Mouse (Mus musculus): ENCODE data around the gene Actl10. TPM values are rescaled to one million over a fixed set of nuclear protein-coding genes. Genes with fewer than 3 reads are reported as not detected.

The Actl10 gene
- polyA plus RNA-seq, 1 experiment from 2014 or later: not detected

DNA sequence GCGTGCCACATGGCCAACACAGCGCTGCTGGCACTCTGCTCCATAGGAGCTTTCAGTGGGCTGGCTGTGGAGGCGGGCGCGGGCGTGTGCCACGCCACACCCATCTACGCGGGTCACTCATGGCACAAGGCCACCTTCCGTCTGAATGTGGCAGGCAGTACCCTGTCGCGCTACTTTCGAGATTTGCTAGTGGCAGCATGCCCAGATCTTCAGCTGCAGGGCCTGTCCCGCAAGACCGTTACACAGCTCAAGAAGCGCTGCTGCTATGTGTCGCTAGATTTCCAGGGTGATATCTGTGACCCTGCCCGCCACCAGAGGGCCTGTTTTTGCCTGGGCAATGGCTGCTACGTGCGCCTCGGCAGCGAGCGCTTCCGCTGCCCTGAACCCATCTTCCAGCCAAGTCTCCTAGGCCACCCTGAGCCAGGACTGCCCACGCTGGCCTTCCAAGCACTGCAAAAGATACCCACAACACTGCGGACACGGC lies 890 bp downstream of the Actl10 start:
- ATAC-seq (replicated peaks; ENCODE audit: insufficient number of reproducible peaks, low FRiP score, low TSS enrichment, low read depth) (0 out of 2 replicates have a peak, but pooled peaks have one; percentile 8), DNase-seq (ENCODE audit: low spot score) (peak; percentile 66)
- Histone ChIP-seq H3K4me2 (ENCODE audit: low read depth, low read length) (peak overlapping the region; percentile 11; the same call in 1 of the 2 replicates), H3K4me3 (ENCODE audit: low read depth, low read length) (no peak overlapping the region), H3K27me3 (ENCODE audit: control insufficient read depth, insufficient read depth, low read length) (peaks cover 3% of the 10 kb centered on the region), H3K4me1 (ENCODE audit: control insufficient read depth, insufficient read depth, low read length) (peaks cover 4% of the 10 kb centered on the region; the same call in 1 of the 2 replicates), H3K27ac (replicated peaks; ENCODE audit: low read depth, low read length) (no peak overlapping the region), H3K36me3 (replicated peaks; ENCODE audit: control insufficient read depth, insufficient read depth, low read depth, low read length) (no peaks in the 10 kb centered on the region), H3K9me3 (replicated peaks; ENCODE audit: control insufficient read depth, low read length) (no peaks in the 10 kb centered on the region), H3K9ac (replicated peaks; ENCODE audit: low read length) (peak overlapping the region; percentile 32; the same call in 1 of the 2 replicates)
- 30% methylated on average over 27 of the region's 27 CpGs for WGBS

DNA sequence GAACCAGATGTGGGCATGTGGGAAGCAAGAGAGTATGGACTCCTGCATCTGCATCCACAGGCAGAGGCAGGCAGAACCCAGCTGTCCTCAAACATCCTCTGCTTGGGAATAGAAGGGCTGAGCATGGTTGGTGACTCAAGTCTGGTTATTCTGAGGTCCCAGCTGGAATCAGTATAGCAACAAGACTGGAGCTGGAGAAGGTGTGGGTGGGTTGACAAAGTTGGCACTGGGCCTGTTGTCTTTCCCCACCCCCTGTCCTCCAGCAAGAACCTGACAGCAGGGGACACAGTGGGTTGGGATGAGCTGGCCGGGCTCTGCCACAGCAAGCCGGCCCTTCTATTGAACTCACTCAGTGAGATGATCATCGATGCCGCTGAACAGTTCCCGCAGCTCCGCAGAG lies 3.7 kb downstream of the Actl10 start:
- H3K4me2 ChIP-seq (ENCODE audit: low read depth, low read length): no peak overlapping the region
- DNase-seq (ENCODE audit: low spot score) (no peak), ATAC-seq (replicated peaks; ENCODE audit: insufficient number of reproducible peaks, low FRiP score, low TSS enrichment, low read depth) (no peak)
- peaks cover 3% of the 10 kb centered on the region; the same call in 1 of the 2 replicates for H3K4me1 ChIP-seq (ENCODE audit: control insufficient read depth, insufficient read depth, low read length)
- 84% methylated on average over 6 of the region's 6 CpGs for WGBS
- no peak overlapping the region for H3K27ac ChIP-seq (replicated peaks; ENCODE audit: low read depth, low read length)
- no peaks in the 10 kb centered on the region for H3K36me3 ChIP-seq (replicated peaks; ENCODE audit: control insufficient read depth, insufficient read depth, low read depth, low read length)
- no peaks in the 10 kb centered on the region for H3K9me3 ChIP-seq (replicated peaks; ENCODE audit: control insufficient read depth, low read length)
- H3K4me3 ChIP-seq (ENCODE audit: low read depth, low read length): no peak overlapping the region
- H3K9ac ChIP-seq (replicated peaks; ENCODE audit: low read length): no peak overlapping the region
- H3K27me3 ChIP-seq (ENCODE audit: control insufficient read depth, insufficient read depth, low read length): peaks cover 3% of the 10 kb centered on the region; the same call in 1 of the 2 replicates

DNA sequence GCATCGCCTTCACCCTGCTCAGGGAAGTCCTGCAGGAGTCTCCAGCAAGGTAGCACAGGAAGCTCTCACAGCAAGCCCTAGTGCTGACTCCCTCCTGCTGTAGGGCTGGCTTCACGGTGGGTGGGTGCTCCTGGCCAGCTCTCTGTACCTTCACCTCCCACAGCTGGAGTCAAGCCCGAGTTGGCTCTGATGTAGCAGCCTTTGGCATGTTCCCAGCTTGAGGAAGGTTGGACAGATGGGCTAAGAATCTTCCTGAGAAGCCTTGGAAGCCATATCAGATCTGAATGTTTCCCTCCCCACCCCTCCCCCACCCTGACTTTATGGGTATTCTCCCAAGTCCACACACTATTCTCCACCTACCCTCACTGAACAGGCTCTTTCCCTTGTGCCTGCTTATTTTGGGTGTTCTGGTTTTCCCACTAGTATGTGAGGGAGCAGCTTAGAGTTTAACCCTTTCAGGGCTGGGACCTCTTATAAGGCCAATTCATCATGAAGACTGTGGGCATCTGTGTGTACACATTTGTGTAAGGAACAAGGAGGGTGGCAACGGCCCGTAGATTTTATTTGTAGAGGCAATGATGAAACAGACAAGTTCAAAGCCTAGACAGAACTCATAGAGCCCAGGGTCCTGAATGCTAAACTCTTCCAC lies 5.7 kb downstream of the Actl10 start:
- Histone ChIP-seq H3K36me3 (replicated peaks; ENCODE audit: control insufficient read depth, insufficient read depth, low read depth, low read length) (no peaks in the 10 kb centered on the region; the same call in 1 of the 2 replicates), H3K4me3 (ENCODE audit: low read depth, low read length) (no peak overlapping the region), H3K27ac (replicated peaks; ENCODE audit: low read depth, low read length) (no peak overlapping the region), H3K27me3 (ENCODE audit: control insufficient read depth, insufficient read depth, low read length) (peaks cover 3% of the 10 kb centered on the region; the same call in 1 of the 2 replicates), H3K4me2 (ENCODE audit: low read depth, low read length) (no peak overlapping the region), H3K9me3 (replicated peaks; ENCODE audit: control insufficient read depth, low read length) (no peaks in the 10 kb centered on the region), H3K4me1 (ENCODE audit: control insufficient read depth, insufficient read depth, low read length) (peaks cover 3% of the 10 kb centered on the region; the same call in 1 of the 2 replicates), H3K9ac (replicated peaks; ENCODE audit: low read length) (no peak overlapping the region)
- DNase-seq (ENCODE audit: low spot score) (no peak), ATAC-seq (replicated peaks; ENCODE audit: insufficient number of reproducible peaks, low FRiP score, low TSS enrichment, low read depth) (no peak)
- 51% methylated on average over 5 of the region's 5 CpGs for WGBS

DNA sequence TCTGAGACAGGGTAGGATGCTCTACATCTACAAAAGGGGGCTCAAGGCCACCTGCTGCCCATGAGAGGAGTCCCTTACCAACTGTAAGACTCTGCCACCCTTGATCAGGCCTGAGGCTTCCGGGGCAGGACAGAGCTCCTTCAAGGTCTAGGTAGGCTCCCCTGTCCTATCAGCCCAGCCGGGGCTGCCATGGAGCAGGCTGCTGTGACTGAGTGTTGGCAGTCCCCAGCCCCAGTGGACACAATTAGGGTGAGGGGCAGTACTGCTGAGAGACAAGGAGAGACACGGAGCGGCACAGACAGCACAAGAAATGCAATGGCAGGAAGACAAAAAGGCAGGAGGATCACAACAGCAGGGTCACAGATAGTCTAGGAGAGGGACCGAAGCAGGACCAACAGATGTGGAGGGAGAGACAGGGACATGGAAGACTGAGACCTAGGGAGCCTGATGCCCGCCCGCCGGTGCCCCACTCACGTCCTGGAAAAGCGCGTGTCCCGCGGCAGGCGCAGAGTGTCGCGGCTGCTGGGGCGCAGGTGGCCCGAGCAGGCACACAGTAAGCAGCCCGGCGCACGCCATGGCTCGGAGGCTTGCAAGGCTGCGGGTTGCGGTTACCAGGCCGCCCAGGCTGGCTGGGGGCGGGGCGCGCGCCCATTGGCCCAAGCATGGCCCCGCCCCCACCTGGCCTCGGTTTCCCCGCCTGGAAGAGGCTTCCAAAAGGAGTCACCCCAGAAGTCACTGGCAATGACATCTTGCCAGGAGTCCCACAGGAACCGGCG lies 6.9 kb downstream of the Actl10 start, which contains the start of gene Necab3:
Gene Necab3, minus strand, starts transcription at position 627 of the 776 bp plus-strand sequence.
- Histone ChIP-seq H3K36me3 (replicated peaks; ENCODE audit: control insufficient read depth, insufficient read depth, low read depth, low read length) (peaks cover 3% of the 10 kb centered on the region; the same call in 1 of the 2 replicates), H3K4me3 (ENCODE audit: low read depth, low read length) (peak within 1 kb of the TSS; percentile 26), H3K27ac (replicated peaks; ENCODE audit: low read depth, low read length) (no peak within 1 kb of the TSS), H3K9ac (replicated peaks; ENCODE audit: low read length) (peak within 1 kb of the TSS; percentile 54), H3K27me3 (ENCODE audit: control insufficient read depth, insufficient read depth, low read length) (no peaks in the 10 kb centered on the region), H3K4me2 (ENCODE audit: low read depth, low read length) (peak within 1 kb of the TSS; percentile 57), H3K4me1 (ENCODE audit: control insufficient read depth, insufficient read depth, low read length) (no peaks in the 10 kb centered on the region), H3K9me3 (replicated peaks; ENCODE audit: control insufficient read depth, low read length) (no peaks in the 10 kb centered on the region)
- WGBS: 4% methylated on average over 32 of the region's 34 CpGs
- DNase-seq (ENCODE audit: low spot score): peak; percentile 63
- peak; percentile 51; the same call in 1 of the 2 replicates for ATAC-seq (replicated peaks; ENCODE audit: insufficient number of reproducible peaks, low FRiP score, low TSS enrichment, low read depth)

DNA sequence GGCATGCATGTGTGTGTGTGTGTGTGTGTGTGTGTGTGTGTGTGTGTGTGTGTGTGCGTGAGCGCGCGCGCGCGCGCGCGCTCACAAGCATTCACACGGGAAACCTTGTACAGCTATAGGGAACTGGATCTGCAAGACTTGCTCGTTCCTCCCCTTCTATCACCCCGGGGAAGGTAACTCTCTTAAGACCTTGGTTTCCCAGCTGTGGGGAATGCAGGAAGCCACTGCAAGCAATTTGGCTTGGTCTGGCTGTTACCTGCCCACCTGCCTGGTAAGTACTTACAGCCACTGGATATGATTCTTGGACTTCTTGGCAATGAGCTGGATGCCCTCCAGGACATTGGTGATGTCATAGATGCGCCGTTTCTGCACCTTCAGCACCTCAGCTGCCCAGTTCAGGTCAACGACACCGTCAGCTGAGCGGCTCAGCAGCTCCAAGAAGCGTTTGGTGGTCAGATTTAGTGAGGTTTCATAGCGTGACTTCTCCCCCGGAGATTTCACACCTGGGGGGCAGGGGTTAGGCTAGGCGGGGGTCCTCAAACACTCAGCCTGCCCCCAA lies 12.1 kb downstream of the Actl10 start:
- Histone ChIP-seq H3K27ac (replicated peaks; ENCODE audit: low read depth, low read length) (no peak overlapping the region), H3K4me1 (ENCODE audit: control insufficient read depth, insufficient read depth, low read length) (peaks cover 7% of the 10 kb centered on the region), H3K36me3 (replicated peaks; ENCODE audit: control insufficient read depth, insufficient read depth, low read depth, low read length) (peaks cover 7% of the 10 kb centered on the region; the same call in 1 of the 2 replicates), H3K27me3 (ENCODE audit: control insufficient read depth, insufficient read depth, low read length) (no peaks in the 10 kb centered on the region), H3K9ac (replicated peaks; ENCODE audit: low read length) (no peak overlapping the region), H3K4me2 (ENCODE audit: low read depth, low read length) (no peak overlapping the region), H3K4me3 (ENCODE audit: low read depth, low read length) (no peak overlapping the region), H3K9me3 (replicated peaks; ENCODE audit: control insufficient read depth, low read length) (no peaks in the 10 kb centered on the region)
- 92% methylated on average over 22 of the region's 22 CpGs for WGBS
- DNase-seq (ENCODE audit: low spot score) (no peak), ATAC-seq (replicated peaks; ENCODE audit: insufficient number of reproducible peaks, low FRiP score, low TSS enrichment, low read depth) (no peak)

DNA sequence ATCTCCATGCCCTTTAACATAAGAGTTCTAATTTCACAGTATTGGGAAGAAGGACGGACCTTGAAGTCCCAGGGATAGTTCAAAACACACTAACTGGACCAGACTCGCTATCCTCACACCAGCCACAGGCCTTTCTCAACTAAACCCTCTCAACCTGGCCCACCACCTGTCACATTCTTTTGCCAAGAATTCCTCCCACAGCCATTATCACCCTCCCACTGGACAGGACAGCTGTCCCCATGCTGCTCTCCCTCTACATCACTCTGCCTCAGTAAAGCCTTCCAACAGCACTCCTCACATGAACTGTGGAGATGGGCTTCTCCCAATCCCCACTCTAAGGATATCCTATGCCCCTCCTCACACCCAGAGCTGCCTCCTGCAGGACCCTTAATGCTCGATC lies 14.0 kb downstream of the Actl10 start:
- H3K4me3 ChIP-seq (ENCODE audit: low read depth, low read length): no peak overlapping the region
- 78% methylated on average over 3 of the region's 3 CpGs for WGBS
- no peak overlapping the region for H3K27ac ChIP-seq (replicated peaks; ENCODE audit: low read depth, low read length)
- H3K9ac ChIP-seq (replicated peaks; ENCODE audit: low read length): no peak overlapping the region
- no peak overlapping the region for H3K4me2 ChIP-seq (ENCODE audit: low read depth, low read length)
- no peaks in the 10 kb centered on the region for H3K27me3 ChIP-seq (ENCODE audit: control insufficient read depth, insufficient read depth, low read length)
- ATAC-seq (replicated peaks; ENCODE audit: insufficient number of reproducible peaks, low FRiP score, low TSS enrichment, low read depth): no peak
- H3K36me3 ChIP-seq (replicated peaks; ENCODE audit: control insufficient read depth, insufficient read depth, low read depth, low read length): peaks cover 7% of the 10 kb centered on the region; the same call in 1 of the 2 replicates
- peaks cover 11% of the 10 kb centered on the region for H3K4me1 ChIP-seq (ENCODE audit: control insufficient read depth, insufficient read depth, low read length)
- DNase-seq (ENCODE audit: low spot score): no peak
- no peaks in the 10 kb centered on the region for H3K9me3 ChIP-seq (replicated peaks; ENCODE audit: control insufficient read depth, low read length)

DNA sequence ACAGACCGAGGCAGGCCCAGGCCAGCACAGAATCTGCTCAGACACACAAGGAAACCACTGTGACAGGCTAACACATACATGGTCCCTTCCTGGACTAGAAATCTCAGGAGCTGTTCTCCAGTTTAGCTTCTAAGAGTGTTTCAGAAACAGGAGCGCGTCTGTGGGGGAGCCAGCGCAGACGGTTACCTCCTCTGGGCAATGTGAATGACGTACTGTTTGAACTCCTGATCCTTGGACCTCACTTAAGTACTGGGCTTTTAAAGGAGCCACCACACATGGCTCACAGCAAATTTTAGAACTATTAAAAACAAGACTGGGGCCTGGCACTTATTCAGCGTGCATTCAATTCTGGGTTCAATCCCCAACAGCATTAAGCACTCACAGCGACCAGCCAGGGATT lies 15.1 kb downstream of the Actl10 start:
- 47% methylated on average over 8 of the region's 8 CpGs for WGBS
- Histone ChIP-seq H3K9me3 (replicated peaks; ENCODE audit: control insufficient read depth, low read length) (no peaks in the 10 kb centered on the region), H3K27me3 (ENCODE audit: control insufficient read depth, insufficient read depth, low read length) (no peaks in the 10 kb centered on the region), H3K27ac (replicated peaks; ENCODE audit: low read depth, low read length) (no peak overlapping the region), H3K4me3 (ENCODE audit: low read depth, low read length) (no peak overlapping the region), H3K36me3 (replicated peaks; ENCODE audit: control insufficient read depth, insufficient read depth, low read depth, low read length) (peaks cover 7% of the 10 kb centered on the region; the same call in 1 of the 2 replicates), H3K9ac (replicated peaks; ENCODE audit: low read length) (no peak overlapping the region), H3K4me1 (ENCODE audit: control insufficient read depth, insufficient read depth, low read length) (peaks cover 11% of the 10 kb centered on the region), H3K4me2 (ENCODE audit: low read depth, low read length) (no peak overlapping the region)
- DNase-seq (ENCODE audit: low spot score) (no peak), ATAC-seq (replicated peaks; ENCODE audit: insufficient number of reproducible peaks, low FRiP score, low TSS enrichment, low read depth) (no peak)
